Mouse (Mus musculus) gastrocnemius, adult 8-10 months (tissue): ENCODE measurements around the gene Chga. TPM values are rescaled to one million over a fixed set of nuclear protein-coding genes. Genes with fewer than 3 reads are reported as not detected.

Source experiments
- DNase-seq, 2 experiments: peaks; one replicate each; pipeline ENCODE4 v3.0.0; 2022; ENCODE audit warnings: low spot score in 2 of 2
- total RNA-seq, 4 experiments: library from RNA; stranded (reverse); gene quantifications; 2 replicates each; pipeline ENCODE4 v1.2.4; 2022

Chga gene
- total RNA-seq, 4 experiments from 2014 or later, result not detected

GRCm38 (mm10) chr12:102557372-102557771, 2.6 kb downstream of the Chga start:
- DNase-seq, result no peak

- DNase-seq, result no peak
These were observed 10.3 kb downstream of the Chga start for GRCm38 (mm10) chr12:102565086-102565485.

- DNase-seq, result no peak
These were observed 12.2 kb downstream of the Chga start for GRCm38 (mm10) chr12:102566951-102567350.

- no peak for DNase-seq
These were observed 13.4 kb downstream of the Chga start for GRCm38 (mm10) chr12:102568219-102568618.

GRCm38 (mm10) chr12:102570111-102570510, 15.3 kb downstream of the Chga start:
- no peak for DNase-seq

GRCm38 (mm10) chr12:102570734-102571133, 16.0 kb downstream of the Chga start:
- no peak for DNase-seq

GRCm38 (mm10) chr12:102571666-102572065, 16.9 kb downstream of the Chga start:
- DNase-seq, result no peak

GRCm38 (mm10) chr12:102573036-102573435, 18.3 kb downstream of the Chga start:
- DNase-seq, result no peak

GRCm38 (mm10) chr12:102575541-102576329, 21.0 kb downstream of the Chga start:
- no peak for DNase-seq

- no peak for DNase-seq
These were observed 22.1 kb downstream of the Chga start for GRCm38 (mm10) chr12:102576659-102577398.

GRCm38 (mm10) chr12:102579041-102579440, 24.3 kb downstream of the Chga start:
- peak; percentile 54 to 57 for DNase-seq

- DNase-seq, result no peak
These were observed 26.9 kb downstream of the Chga start for GRCm38 (mm10) chr12:102581579-102582196.

GRCm38 (mm10) chr12:102582441-102582840, 27.7 kb downstream of the Chga start:
- DNase-seq, result no peak

- peak; percentile 65 to 70 for DNase-seq
These were observed 30.6 kb downstream of the Chga start for GRCm38 (mm10) chr12:102585390-102585789.

GRCm38 (mm10) chr12:102586286-102586881, 31.6 kb downstream of the Chga start:
- DNase-seq, result peak; percentile 70 to 80

- no peak for DNase-seq
These were observed 32.3 kb downstream of the Chga start for GRCm38 (mm10) chr12:102587106-102587505.

- DNase-seq, result no peak
These were observed 36.1 kb downstream of the Chga start for GRCm38 (mm10) chr12:102590711-102591360.

GRCm38 (mm10) chr12:102593699-102594098, 38.9 kb downstream of the Chga start:
- DNase-seq, result no peak

- no peak for DNase-seq
These were observed 39.9 kb downstream of the Chga start for GRCm38 (mm10) chr12:102594627-102595026.

- no peak for DNase-seq
These were observed 41.6 kb downstream of the Chga start for GRCm38 (mm10) chr12:102596410-102596809.

- peak; percentile 33 to 67 for DNase-seq
These were observed 42.7 kb downstream of the Chga start for GRCm38 (mm10) chr12:102597466-102597865.
